Mouse (Mus musculus) thymus, postnatal 4 days (tissue): ENCODE data around the gene Phf13.

Source experiments
- DNase-seq: peaks from one replicate; pipeline ENCODE4 v3.0.0; 2021

The Phf13 gene

DNA sequence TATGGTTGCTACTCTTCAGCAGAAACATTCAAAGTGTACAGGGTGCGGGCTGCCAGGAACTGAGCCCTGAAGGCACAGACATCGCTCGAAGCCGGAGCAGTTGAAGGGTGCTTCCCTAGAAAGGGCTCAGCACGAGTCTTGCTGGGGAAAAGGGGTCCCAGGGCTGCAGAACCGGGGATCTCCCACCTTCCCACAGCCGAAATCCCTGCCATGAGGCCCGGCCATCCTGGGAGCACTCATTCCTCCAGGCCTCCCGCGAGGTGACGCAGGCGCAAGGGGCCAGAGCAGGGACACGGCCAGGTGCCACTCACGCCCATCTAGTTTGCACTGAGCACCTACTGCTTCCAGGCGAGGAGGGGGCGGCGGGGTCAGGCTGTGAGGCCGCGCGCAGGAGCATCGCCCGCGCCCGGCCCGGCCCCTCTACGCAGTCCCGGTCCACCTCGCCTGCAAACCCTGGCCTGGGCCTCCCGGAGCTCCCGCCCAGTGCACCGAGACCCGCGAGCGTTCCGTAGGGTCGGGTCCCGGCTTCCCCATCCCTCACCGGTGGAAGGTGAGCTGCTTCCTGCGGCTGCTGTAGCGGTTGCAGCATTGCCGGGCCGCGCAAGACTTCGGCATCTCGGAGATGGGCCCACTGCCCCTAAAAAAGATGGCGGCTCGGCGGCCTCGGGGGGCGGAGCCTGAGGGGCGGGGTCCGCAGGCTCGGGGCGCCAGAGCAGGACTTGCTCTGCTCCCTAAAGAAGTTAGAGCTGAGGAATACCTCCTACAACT is 7.5 kb downstream of the Phf13 start, which contains the start of gene Thap3:
Gene Thap3 (minus strand): TSS at position 656 of the 768 bp plus-strand sequence.
- DNase-seq: peak; percentile 93

DNA sequence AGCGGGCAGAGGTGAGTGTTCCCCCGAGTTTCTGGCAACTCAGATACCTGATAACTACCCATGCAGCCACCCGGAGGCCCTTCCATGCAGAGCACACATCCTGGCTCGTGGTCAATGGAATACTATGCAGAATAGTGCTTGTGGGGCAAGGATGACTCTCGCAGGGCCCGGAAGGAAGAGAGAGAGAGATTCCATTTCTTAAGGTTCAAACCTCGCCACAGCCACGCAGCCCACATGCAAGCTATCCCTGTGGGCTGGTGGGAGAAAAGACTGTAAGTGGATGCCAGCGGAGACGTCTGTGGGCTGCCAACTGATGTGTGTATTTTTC is 8.1 kb downstream of the Phf13 start:
- DNase-seq: no peak

DNA sequence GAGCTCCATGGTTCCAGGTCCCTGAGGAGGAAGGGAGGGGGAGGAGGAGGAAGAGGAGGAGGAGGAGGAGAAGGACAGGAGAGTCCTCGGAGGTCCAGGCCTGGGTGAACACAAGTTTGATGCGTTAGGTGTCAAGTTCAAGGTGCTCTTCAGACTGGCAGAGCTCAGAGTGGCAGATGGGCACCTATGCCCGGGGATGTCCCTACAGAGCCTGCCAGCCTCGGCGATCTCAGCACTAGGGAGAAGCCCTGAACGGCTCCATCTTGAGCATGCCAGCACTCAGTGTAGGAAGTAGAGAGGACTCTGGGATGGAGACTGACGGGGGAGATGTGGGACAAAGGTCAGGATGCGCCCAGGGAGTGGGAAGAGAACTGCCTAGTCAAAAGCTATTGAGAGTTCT is 9.4 kb downstream of the Phf13 start:
- DNase-seq: no peak

- no peak for DNase-seq
Measured at GRCm38 (mm10) chr4:151985886-151986285, 10.2 kb downstream of the Phf13 start.

- DNase-seq: no peak
Measured at GRCm38 (mm10) chr4:151983560-151983959, 12.5 kb downstream of the Phf13 start.

- DNase-seq: no peak
Measured at GRCm38 (mm10) chr4:151983043-151983442, 13.0 kb downstream of the Phf13 start.

GRCm38 (mm10) chr4:151981363-151981762 is 14.7 kb downstream of the Phf13 start:
- DNase-seq: peak; percentile 81

DNA sequence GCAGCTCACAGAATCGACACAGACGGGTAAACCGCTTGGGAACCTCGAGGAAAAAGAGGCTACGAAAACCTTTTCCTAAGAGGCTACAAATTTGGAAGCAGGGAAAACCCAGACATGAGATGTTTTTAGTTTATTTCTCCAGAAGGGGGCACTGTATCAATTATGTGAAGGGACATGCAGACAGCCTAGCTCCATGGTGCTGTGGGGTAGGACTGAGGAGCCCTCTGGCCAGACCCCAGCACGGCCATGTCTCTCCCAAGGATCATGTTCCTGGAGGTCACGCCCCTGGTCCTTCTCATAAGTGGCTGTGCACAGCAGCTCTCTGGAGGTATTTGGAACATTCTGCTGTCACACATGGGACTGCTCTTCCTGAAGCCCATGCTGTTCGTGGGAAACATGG is 15.4 kb downstream of the Phf13 start:
- no peak for DNase-seq

- peak; percentile 94 for DNase-seq
Measured at GRCm38 (mm10) chr4:151977748-151978147, 18.3 kb downstream of the Phf13 start.

DNA sequence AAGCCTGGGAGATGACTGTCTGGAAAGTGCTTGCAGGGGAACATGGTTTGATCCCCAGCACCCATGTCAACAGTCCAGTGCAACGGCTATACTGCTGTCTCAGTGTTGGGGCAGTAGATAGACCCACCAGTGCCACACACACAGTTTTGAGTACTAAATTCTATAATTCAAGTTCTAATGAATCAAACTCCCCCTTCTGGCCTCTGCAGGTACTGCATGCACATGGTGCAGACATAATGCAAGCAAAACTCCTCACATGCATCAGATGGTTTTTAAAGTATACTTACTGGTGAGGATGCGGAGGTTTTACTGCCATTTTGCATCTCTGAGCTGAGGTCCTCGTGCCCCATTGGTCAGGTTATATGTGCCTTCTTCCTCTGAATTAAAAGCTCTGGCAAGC is 20.6 kb downstream of the Phf13 start:
- DNase-seq: peak; percentile 81

DNA sequence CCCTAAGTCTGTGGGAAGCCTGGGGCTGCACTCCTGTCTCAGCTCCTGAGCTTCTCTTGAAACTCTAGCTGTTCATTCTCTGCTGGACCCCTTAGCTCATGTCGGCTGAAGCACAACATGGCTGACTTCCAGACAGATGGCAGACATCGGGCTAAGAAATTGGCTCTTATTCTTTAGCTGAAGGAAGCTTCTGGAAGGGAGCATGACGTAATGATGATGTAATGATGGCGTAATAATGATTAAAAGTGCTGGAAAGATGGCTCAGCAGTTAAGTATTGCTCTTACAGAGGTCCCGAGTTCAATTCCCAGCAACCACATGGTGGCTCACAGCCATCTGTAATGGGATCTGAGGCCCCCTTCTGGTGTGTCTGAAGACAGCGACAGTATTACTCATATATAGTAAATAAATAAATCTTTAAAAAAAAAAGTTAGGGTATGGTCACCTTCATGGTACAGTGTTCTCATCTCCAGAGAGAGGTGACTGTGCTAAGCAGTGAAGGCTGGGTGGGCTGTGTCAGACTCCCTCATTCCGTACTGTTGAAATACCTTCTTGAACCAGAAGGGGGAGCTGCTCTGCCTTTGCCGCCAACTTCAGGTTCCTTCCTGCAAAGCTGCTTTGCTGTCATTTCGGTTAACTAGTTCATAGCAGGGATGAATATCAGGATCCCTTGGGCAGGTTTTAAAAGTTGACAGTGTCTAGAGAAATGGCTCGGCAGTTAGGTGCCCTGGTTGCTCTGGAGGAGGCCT is 23.7 kb downstream of the Phf13 start:
- DNase-seq: peak; percentile 53

DNA sequence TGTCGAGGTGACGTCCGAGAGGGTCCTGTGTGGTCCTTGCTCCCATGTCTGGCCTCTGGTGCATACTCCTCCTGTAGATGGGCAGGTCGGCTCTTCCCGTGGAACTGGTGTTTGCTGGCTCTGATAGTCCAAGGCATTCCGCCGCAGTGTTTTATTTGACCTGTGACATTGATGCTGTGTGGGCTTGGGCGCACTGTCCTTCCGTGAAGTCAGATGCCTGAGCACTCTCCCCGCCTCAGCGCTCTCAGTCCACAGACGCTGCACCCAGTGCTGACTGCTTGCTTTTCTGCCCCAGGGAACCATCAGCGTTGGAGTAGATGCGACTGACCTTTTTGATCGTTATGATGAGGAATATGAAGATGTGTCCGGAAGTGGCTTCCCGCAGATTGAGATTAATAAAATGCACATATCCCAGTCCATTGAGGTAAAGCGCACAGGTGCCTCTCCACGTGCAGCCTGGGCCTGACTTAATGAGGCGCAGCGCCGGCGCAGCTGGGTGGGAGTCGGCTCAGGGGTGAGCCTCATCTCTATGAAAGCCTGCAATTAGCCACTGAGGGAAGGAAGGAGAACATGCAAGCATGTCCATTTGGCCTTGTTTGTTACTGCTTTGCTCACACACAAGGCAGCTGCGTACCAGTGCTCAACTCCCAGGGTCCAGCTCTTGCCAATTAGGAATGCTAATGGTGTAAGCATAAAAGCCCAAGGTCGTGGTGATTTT is 27.7 kb downstream of the Phf13 start:
- no peak for DNase-seq

DNA sequence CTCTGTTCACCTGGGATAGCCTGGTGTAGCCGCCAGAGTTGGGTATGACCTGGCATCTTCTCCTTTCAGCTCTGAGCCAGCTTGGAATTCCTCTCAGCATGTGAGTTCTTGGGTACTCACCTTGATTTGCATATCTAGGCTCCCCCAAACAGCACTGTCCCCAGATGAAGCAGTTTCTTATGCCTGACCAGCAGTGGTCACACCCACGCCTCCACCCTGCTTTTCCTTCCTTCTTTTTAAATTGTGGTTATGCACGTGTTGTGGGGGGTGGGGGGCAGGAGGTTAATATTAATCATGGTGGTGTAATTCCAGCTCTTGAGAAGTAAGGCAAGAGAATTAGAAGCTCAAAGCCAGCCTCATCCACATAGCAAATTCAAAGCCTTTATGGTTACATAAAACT is 33.2 kb downstream of the Phf13 start:
- no peak for DNase-seq

DNA sequence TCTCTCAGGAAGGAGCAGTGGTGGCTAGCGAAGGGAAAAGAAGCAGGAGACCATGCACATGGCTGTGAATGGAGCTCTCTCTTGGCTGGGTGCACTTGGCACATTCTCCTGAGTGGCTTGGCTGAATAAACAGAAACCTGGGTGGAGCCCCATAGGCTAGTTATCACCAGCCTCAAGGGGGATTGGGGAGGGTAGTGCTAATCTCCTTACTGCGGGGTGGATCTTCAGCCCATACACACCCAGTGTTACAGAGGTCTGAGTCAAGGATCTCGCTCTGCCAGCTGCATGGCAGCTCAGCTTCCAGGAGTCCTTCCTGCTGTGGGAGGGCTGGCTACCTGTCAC is 35.6 kb downstream of the Phf13 start:
- no peak for DNase-seq

- DNase-seq: no peak
Measured at GRCm38 (mm10) chr4:151959849-151960512, 36.1 kb downstream of the Phf13 start.

DNA sequence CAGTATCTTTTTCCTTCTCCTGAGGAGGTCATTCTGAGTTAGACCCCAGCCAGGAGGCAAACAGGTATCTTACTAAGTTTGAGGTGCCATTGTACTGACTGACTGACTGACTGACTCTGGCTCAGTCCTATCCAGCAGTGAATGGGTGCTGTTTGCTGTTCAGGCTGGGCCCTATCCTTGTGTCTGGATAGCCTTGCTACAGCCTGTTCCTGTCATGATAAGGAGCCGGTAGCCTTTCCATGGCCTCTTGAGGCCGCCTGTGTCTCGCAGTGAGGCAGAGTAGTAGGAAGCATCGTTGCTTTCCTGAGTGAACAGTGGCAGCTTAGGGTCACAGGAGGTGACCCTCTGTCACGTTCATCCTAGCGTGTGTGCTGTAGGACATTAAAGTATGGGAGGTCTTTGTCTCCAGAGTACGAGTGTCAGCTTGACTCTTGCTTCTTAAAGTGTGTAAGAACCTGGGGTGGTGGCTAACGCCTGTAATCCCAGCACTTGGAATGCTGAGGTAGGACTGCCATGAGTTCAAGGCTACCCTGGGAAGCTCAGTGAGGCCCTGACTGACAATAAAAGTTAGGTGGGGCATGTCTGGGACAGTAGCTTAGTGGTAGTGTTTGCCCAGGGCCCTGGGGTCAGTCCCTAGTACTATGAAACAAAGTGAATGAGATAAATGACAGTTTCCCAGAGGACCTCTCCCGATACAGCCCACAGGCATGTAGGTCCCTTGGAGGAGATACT is 38.3 kb downstream of the Phf13 start:
- DNase-seq: no peak

GRCm38 (mm10) chr4:151955791-151956190 is 40.3 kb downstream of the Phf13 start:
- DNase-seq: no peak

GRCm38 (mm10) chr4:151953209-151953608 is 42.8 kb downstream of the Phf13 start:
- no peak for DNase-seq

DNA sequence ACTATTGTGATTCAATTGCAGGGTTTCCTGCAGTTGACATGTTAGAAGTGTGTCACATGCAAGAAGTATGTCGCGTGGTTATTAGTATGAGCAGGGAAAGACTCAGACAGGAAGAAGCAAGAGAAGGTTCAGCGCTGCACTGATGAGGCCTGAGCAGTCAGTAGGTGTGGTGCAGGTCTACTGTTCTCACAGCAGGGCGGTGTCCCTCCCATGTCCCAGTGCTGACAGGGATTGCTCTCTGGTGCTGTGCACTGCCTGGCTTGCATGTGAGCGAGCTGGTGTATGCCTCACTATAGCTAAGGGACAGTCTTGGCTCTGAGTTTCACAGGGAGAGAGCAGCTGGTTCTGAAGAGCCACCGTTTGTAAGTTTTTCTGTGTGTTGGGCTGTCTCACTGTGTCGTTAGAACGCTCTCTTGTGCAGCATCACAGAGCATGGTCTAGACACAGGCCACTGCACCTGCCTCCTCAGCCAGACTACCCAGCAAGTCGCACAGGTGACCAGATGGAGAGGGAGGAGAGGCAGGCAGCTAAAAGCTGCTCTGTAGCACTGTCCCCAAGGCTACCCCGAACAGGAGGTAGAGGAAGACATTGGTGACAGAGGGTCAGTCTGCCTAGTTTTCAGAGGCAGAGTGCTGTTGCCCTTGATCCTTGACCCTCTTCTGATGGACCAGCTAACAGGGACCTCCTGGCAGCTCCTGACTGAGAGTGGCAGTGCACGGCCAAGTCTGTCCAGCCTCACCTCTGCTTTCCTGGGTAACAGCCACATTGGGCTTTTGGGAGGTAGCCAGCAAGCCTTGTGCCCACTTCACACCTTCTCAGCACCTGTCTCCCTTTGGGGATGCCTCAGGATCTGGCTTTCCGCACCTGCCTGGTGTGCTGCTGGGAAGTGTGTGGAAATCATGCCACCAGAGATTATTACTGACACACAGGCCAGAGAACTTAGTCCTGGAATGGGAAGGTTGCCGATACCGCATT is 47.3 kb downstream of the Phf13 start:
- no peak for DNase-seq

DNA sequence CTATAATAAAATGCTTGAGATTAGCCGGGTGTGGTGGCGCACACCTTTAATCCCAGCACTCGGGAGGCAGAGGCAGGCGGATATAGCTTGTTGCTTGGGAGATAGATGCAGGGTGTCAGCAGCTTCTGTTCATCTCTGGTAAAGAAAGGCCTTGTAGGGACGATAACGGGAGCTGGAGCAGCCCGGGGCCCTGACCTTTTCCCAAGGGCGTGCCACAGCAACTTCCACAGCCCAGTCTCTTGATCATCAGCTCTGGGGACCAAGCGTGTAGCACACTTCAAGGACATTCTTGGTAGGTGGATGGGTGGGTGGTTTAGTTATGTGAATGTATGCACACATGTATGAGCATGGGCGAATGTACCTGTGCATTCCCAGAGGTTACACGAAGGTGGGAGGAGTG is 49.8 kb downstream of the Phf13 start:
- no peak for DNase-seq
